Mouse (Mus musculus) left cerebral cortex, postnatal 25 days (tissue): ENCODE data around the gene Sult5a1. TPM values are rescaled to one million over a fixed set of nuclear protein-coding genes. Genes with fewer than 3 reads are reported as not detected.

Experiments
- DNase-seq, 2 experiments: peaks; one replicate each; pipeline ENCODE4 v3.0.0; 2022; ENCODE audit warnings: low spot score in 2 of 2, mixed read lengths in 1 of 2
- intact Hi-C: fragments of 180-260 bp; cut with DNase I; formaldehyde crosslinking; loops from one replicate; pipeline ENCODE4 v1.15.1; 2025
- total RNA-seq, 2 experiments: library from RNA; stranded (reverse); gene quantifications; 2 replicates each; pipeline ENCODE4 v1.2.3; 2021

Gene Sult5a1
- total RNA-seq, 2 experiments from 2014 or later: not detected

GRCm38 (mm10) chr8:123137645-123138077, 20.5 kb downstream of the Sult5a1 start:
- peak; percentile 69 to 79 for DNase-seq
- intact Hi-C loops: loop anchor here (5.0 kb wide), 2 partner anchors 65 to 215 kb away; no protein-coding TSS in a partner anchor

- intact Hi-C loops: loop anchor here (5.0 kb wide), 2 partner anchors 66 to 216 kb away; no protein-coding TSS in a partner anchor
- no peak for DNase-seq
Measured at GRCm38 (mm10) chr8:123136287-123136686, 21.8 kb downstream of the Sult5a1 start.

- DNase-seq: no peak
- intact Hi-C loops: loop anchor here (5.0 kb wide), 2 partner anchors 66 to 216 kb away; no protein-coding TSS in a partner anchor
Measured at GRCm38 (mm10) chr8:123135806-123136205, 22.3 kb downstream of the Sult5a1 start.

GRCm38 (mm10) chr8:123135406-123135805, 22.7 kb downstream of the Sult5a1 start:
- DNase-seq: peak in 1 of 2 experiments; percentile 28
- intact Hi-C loops: loop anchor here (5.0 kb wide), 2 partner anchors 67 to 217 kb away; no protein-coding TSS in a partner anchor

- DNase-seq: no peak
Measured at GRCm38 (mm10) chr8:123134149-123134713, 23.9 kb downstream of the Sult5a1 start.

GRCm38 (mm10) chr8:123132953-123133352, 25.2 kb downstream of the Sult5a1 start:
- intact Hi-C loops: no loop called here
- DNase-seq: no peak

More at GRCm38 (mm10) chr8:123134149-123134713, 23.9 kb downstream of the Sult5a1 start:
- intact Hi-C loops: no loop called here

GRCm38 (mm10) chr8:123131041-123131440, 27.1 kb downstream of the Sult5a1 start:
- DNase-seq: no peak
- intact Hi-C loops: no loop called here

- DNase-seq: no peak
- intact Hi-C loops: no loop called here
Measured at GRCm38 (mm10) chr8:123126193-123126816, 31.8 kb downstream of the Sult5a1 start.

- intact Hi-C loops: no loop called here
- DNase-seq: peak in 1 of 2 experiments; percentile 64
Measured at GRCm38 (mm10) chr8:123122670-123123069, 35.4 kb downstream of the Sult5a1 start.

- intact Hi-C loops: no loop called here
- DNase-seq: no peak
Measured at GRCm38 (mm10) chr8:123122059-123122458, 36.1 kb downstream of the Sult5a1 start.

GRCm38 (mm10) chr8:123117744-123118143, 40.4 kb downstream of the Sult5a1 start:
- intact Hi-C loops: no loop called here
- DNase-seq: no peak

- DNase-seq: no peak
- intact Hi-C loops: no loop called here
Measured at GRCm38 (mm10) chr8:123117127-123117731, 40.9 kb downstream of the Sult5a1 start, which contains the start of gene Cpne7. Gene Cpne7, plus strand, starts transcription at chr8:123117374.

- intact Hi-C loops: no loop called here
- no peak for DNase-seq
Measured at GRCm38 (mm10) chr8:123114644-123115043, 43.5 kb downstream of the Sult5a1 start.

GRCm38 (mm10) chr8:123113908-123114469, 44.1 kb downstream of the Sult5a1 start:
- DNase-seq: no peak
- intact Hi-C loops: no loop called here

- intact Hi-C loops: no loop called here
- DNase-seq: no peak
Measured at GRCm38 (mm10) chr8:123112892-123113291, 45.2 kb downstream of the Sult5a1 start.

GRCm38 (mm10) chr8:123110649-123111048, 47.5 kb downstream of the Sult5a1 start:
- no peak for DNase-seq
- intact Hi-C loops: loop anchor here (2.0 kb wide), 1 partner anchor 40 kb away; no protein-coding TSS in a partner anchor

GRCm38 (mm10) chr8:123108953-123109352, 49.2 kb downstream of the Sult5a1 start:
- intact Hi-C loops: no loop called here
- DNase-seq: no peak

GRCm38 (mm10) chr8:123108010-123108409, 50.1 kb downstream of the Sult5a1 start:
- intact Hi-C loops: no loop called here
- DNase-seq: no peak

- intact Hi-C loops: no loop called here
Measured at GRCm38 (mm10) chr8:123106531-123106930, 51.6 kb downstream of the Sult5a1 start.

More at GRCm38 (mm10) chr8:123106531-123106930, 51.6 kb downstream of the Sult5a1 start:
- no peak for DNase-seq
